Mouse (Mus musculus) mesoderm, embryonic 11.5 days (tissue): ENCODE measurements around the gene Abcc4.
"Not testable (repeated sequence)": the region's sequence is repeated elsewhere in the genome, so short reads cannot be mapped to it uniquely, and the experiment has no call there.

Experiments
- DNase-seq: peaks from one replicate; pipeline ENCODE4 v3.0.0-alpha.2; 2012; ENCODE audit warnings: low read depth, low spot score

The Abcc4 gene

DNA sequence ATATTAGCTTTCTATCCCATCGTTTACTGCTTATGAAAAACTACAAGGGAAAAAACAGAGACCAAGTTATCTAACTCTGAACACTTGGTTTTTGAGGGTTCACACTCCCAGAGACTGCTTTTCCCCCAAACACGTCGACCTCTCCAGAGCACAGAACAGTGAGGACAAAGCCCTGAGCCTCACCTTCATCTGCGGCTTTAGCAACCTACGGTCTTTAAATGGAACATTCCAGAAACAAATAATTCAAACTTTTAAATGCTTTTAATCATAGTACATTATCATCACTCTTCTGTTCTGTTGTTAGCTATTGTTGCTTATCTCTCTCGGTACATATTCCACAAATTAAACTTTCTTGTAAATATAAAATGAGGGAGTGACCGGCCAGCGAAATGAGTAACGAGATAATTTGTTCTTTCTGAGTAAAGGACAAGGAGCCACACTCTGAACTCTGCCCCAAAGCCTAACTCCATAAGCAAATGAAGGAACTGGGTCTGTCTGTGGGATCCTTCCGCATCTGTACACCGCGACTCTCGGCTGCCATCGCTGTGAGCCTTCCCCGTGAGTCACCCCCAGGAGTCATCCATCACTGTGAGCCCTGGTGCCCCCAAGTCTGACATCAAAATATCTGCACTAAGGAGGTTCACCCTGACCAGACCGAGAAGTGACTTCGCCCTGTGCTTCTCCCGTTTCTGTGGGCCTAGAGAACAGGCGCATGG lies 126.8 kb downstream of the Abcc4 start:
- no peak for DNase-seq

- no peak for DNase-seq
Measured at GRCm38 (mm10) chr14:118577895-118578294, 128.1 kb downstream of the Abcc4 start.

- no peak for DNase-seq
Measured at GRCm38 (mm10) chr14:118572688-118573245, 133.3 kb downstream of the Abcc4 start.

DNA sequence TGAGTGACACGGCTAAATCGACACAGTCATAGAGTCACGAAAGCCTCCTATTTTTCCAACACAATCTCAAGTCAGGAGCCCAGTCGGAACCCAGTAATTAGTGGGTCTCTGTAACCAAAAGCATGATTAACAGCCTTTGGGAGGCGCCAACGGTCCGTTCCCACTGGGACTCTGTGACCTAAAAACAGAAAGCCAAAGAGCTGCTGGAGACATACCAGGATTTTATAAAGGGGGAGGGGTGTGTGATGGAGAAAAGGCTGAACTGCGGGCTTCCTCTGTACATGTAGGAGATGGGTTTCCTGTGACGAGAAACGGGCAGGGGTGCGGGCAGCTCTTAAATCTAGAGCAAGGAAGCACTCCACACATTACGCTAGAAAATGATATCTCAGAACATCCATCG lies 136.4 kb downstream of the Abcc4 start:
- DNase-seq, result no peak

GRCm38 (mm10) chr14:118568116-118568673 lies 137.8 kb downstream of the Abcc4 start:
- no peak for DNase-seq

- DNase-seq, result no peak
Measured at GRCm38 (mm10) chr14:118566809-118567208, 139.2 kb downstream of the Abcc4 start.

- peak; percentile 39 for DNase-seq
Measured at GRCm38 (mm10) chr14:118566214-118566688, 139.8 kb downstream of the Abcc4 start.

- no peak for DNase-seq
Measured at GRCm38 (mm10) chr14:118565696-118566095, 140.3 kb downstream of the Abcc4 start.

GRCm38 (mm10) chr14:118563570-118563969 lies 142.4 kb downstream of the Abcc4 start:
- no peak for DNase-seq

- DNase-seq, result no peak
Measured at GRCm38 (mm10) chr14:118552901-118553475, 153.0 kb downstream of the Abcc4 start.

DNA sequence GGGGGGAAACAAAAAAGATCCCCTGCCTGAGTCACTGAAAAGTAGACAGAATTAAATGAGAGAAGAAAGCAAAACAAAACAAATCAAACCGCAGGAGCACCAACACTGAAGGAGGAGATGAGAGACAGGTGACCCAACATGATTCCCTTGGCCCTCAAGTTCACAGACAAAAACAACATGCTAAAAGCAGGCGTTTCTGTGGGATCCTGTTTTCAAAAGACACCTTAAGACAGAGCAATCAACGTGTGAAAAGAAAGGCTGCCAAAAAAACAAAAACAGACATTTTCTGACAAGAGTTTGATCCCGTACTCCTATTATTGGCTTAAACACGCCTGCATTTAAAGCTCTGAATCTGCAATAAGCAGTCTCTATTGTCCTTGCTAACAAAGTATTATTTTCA lies 153.6 kb downstream of the Abcc4 start:
- DNase-seq, result no peak

GRCm38 (mm10) chr14:118551725-118552285 lies 154.2 kb downstream of the Abcc4 start:
- peak; percentile 43 for DNase-seq

- DNase-seq, result no peak
Measured at GRCm38 (mm10) chr14:118551061-118551724, 154.8 kb downstream of the Abcc4 start.

GRCm38 (mm10) chr14:118544493-118544892 lies 161.5 kb downstream of the Abcc4 start:
- no peak for DNase-seq

DNA sequence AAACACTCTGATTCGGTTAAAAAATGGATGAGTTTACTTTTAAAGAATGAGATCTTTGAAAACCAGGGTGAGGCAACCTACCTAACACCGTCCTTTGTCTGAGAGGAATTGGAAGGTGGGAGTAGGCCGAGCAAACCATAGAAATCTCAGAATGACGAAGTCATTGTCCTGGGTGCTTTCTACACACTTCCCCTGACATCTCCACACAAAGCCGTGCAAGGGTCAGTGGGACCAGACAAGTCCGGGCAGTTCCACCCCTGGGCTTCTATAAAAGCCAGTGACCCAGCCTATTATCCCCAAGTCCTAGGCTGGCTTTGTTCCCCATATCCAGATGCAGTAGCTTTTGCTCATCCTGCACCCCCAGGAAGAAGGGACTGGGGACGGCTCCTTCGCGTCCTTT lies 163.1 kb downstream of the Abcc4 start:
- no peak for DNase-seq

GRCm38 (mm10) chr14:118531539-118531938 lies 174.5 kb downstream of the Abcc4 start:
- DNase-seq, result no peak

DNA sequence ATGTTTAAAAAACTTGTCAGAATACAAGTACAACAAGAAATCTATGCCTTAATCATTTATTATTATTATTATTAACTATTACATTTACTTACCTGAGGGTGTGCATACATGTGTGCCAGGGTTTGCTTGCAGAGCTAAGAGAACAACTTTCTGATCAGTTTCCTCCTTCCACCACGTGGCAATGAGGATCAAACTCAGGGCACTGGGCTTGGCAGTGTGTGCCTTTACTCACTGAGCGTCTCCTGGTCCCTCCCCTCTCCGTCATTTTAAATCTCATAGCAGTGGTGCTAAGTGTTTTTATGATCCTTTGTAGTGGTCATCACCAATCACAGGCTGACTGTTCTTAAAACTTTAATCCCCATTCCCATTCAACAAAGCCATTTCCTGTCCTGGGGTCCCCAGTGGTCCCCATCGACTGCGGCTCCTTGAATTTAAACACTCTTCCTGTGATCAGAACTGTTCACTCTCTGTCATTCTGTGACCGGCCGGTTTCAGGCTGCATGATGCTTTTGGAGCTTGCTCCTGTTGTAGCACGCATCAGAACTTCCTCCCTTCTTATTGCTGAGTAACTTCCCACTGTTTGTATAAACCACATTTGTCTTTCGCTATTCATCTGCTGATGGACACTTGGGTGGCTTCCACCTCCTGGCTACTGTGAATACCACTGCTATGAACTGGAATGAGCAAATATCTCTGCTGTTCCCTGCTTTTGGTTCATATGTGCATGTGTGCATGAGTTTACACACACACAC lies 191.6 kb downstream of the Abcc4 start:
- DNase-seq, result no peak

DNA sequence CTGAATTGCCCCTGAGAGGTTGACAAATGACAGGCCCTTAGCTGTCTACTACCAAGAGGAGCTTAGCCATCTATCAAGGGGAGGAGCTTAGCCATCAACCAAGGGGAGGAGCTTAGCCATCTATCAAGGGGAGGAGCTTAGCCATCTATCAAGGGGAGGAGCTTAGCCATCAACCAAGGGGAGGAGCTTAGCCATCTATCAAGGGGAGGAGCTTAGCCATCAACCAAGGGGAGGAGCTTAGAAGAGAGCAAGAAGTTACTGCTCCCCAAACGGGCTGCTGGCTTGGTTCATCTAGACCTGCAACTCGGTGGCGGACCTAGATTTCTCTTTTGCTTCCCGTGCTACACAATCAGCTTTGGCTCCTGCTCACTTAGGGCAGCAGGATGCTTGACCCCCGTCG lies 194.3 kb downstream of the Abcc4 start:
- DNase-seq, result not testable (repeated sequence)

- no peak for DNase-seq
Measured at GRCm38 (mm10) chr14:118510793-118511192, 195.2 kb downstream of the Abcc4 start.

DNA sequence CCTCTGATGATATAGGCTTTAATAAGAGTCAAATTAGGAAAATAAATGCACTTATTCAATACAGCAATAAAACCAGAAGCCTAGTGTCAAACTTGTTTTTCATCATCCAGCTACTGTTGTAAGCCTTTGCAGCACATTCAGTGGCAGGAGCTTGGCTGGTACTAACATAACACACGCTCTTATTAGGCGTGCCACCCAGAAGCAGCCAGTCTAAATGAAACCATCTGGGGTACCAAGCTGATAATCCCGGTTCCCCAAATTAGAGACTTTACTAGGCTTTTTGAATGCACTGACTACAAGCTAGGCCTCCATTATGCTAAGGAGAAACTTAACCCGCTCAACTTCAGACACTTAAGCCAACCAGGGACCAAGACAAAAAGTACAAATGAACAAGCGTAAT lies 195.8 kb downstream of the Abcc4 start:
- DNase-seq, result no peak

DNA sequence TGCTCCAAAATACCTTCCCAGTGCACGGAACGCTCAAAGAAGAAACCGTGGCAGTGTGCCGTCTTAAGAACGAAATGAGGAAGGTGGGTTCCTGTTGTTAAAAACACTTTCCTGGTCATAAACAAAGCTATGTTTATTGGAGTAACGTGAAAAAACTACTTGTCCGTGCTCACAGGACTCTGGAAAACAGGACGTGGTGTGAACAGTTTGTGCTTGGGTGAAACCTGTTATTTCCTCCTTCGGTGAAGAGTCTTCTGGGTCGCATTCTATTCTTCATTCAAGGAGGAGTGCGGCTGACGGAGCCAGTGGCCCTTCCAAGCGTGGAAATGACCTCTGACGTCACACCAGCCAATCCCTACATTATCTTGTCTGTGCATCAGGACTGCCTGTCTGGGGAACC lies 198.2 kb downstream of the Abcc4 start:
- no peak for DNase-seq
